ENCODE assay signal across 25 mouse cellular contexts in genomic region chr8:71297439-71297838, GRCm38 (mm10). TPM values are rescaled to one million over a fixed set of nuclear protein-coding genes. Genes with fewer than 3 reads are reported as not detected.
DNase-seq lines count a peak whose midpoint lies in the region; ATAC-seq and TF ChIP-seq lines count a peak whose summit lies in the region.
"Had no signal": no experiment of that assay in that cellular context is flagged by ENCODE, and none has a peak within 500 bp of the region (broad histone marks: within the 10 kb centered on the region; RNA-seq: fewer than 3 reads in every experiment).

No protein-coding gene starts in this region.

- ATAC-seq in liver, postnatal 0 days = no peak
- no peak for ATAC-seq in liver, embryonic 12.5 days
- ATAC-seq: activated CD4-positive, CD25-positive, alpha-beta regulatory T cell, adult 4 months; CD4-positive, CD25-positive, alpha-beta regulatory T cell, adult 4 months; forebrain, embryonic 13.5 days; forebrain, embryonic 16.5 days; hindbrain, postnatal 0 days; inflammation-experienced regulatory T-cells, adult 6 months; intestine, embryonic 16.5 days had no signal

- TF ChIP-seq EP300 in heart, adult 2 months (IDR thresholded peaks at IDR 0.05; ENCODE audit: insufficient read depth, low read depth, low read length) = no peak
- no peak for TF ChIP-seq EP300 in liver, postnatal 0 days (IDR thresholded peaks at IDR 0.05; ENCODE audit: low read depth)
- TF ChIP-seq EP300 in CH12.LX (IDR thresholded peaks at IDR 0.05; ENCODE audit: low read length) = no peak

- TF ChIP-seq RAD21 in CH12.LX (IDR thresholded peaks at IDR 0.05; ENCODE audit: low read depth, low read length) = no peak

- no peak overlapping the region for H3K4me3 ChIP-seq in heart, adult 2 months
- no peak overlapping the region for H3K4me3 ChIP-seq in liver, postnatal 0 days (ENCODE audit: low read depth, low read length)
- H3K4me3 ChIP-seq in liver, embryonic 12.5 days = no peak overlapping the region
- no peak overlapping the region for H3K4me3 ChIP-seq in CH12.LX (replicated peaks in 1 of 3; ENCODE audit: low read depth in 2 of 3, low read length in 2 of 3, poor library complexity in 1 of 3)
- H3K4me3 ChIP-seq in brown adipose tissue, adult 24 weeks (ENCODE audit: insufficient read depth, low read depth, low read length) = no peak overlapping the region
- H3K4me3 ChIP-seq: forebrain, embryonic 10.5 days; forebrain, embryonic 13.5 days; heart, embryonic 12.5 days; heart, embryonic 15.5 days had no signal

- TF ChIP-seq CTCF in heart, adult 2 months (IDR thresholded peaks at IDR 0.05) = no peak
- no peak for TF ChIP-seq CTCF in liver, postnatal 0 days (IDR thresholded peaks at IDR 0.05; ENCODE audit: low read depth)
- TF ChIP-seq CTCF in CH12.LX (conservative IDR thresholded peaks at IDR 0.05 in 1 of 2, IDR thresholded peaks at IDR 0.05 in 1 of 2; ENCODE audit: low read depth in 2 of 2, low read length in 2 of 2) = no peak

- intact Hi-C loops in heart, adult 2 months (cut with DNase I) = no loop called here
- intact Hi-C loops in left cerebral cortex, postnatal 10 days (cut with DNase I) = no loop called here

- in situ Hi-C loops in CH12.LX (cut with MboI; ENCODE audit: low pct_ligation_motif_present, low pct_unique_long_range_greater_than_20kb, low sequenced_read_pairs) = no loop called here

- no peak for TF ChIP-seq POLR2A in heart, adult 2 months (IDR thresholded peaks at IDR 0.05; ENCODE audit: insufficient read depth, low read depth, low read length)
- TF ChIP-seq POLR2A in CH12.LX (IDR thresholded peaks at IDR 0.05; ENCODE audit: low read depth, low read length) = no peak

- H3K9ac ChIP-seq in heart, adult 2 months (ENCODE audit: low read depth, low read length) = no peak overlapping the region
- H3K9ac ChIP-seq in liver, postnatal 0 days (replicated peaks) = no peak overlapping the region
- no peak overlapping the region for H3K9ac ChIP-seq in liver, embryonic 12.5 days
- no peak overlapping the region for H3K9ac ChIP-seq in CH12.LX (ENCODE audit: insufficient read depth, low read depth)
- H3K9ac ChIP-seq: forebrain, embryonic 13.5 days; heart, embryonic 12.5 days; heart, embryonic 15.5 days; hindbrain, embryonic 14.5 days had no signal

- H3K27ac ChIP-seq in heart, adult 2 months = peak overlapping the region; percentile 64
- peak overlapping the region; percentile 81; the same call in 1 of the 2 replicates for H3K27ac ChIP-seq in liver, postnatal 0 days (ENCODE audit: low read depth)
- no peak overlapping the region for H3K27ac ChIP-seq in liver, embryonic 12.5 days
- H3K27ac ChIP-seq in CH12.LX (ENCODE audit: insufficient read depth, low read depth) = peak overlapping the region; percentile 92
- H3K27ac ChIP-seq in brown adipose tissue, adult 24 weeks (replicated peaks; ENCODE audit: low read depth, low read length) = peak overlapping the region; percentile 69
- H3K27ac ChIP-seq: forebrain, embryonic 10.5 days; forebrain, embryonic 13.5 days; hindbrain, embryonic 14.5 days; hindbrain, postnatal 0 days had no signal

- no peak for DNase-seq in heart, adult 2 months
- no peak for DNase-seq in heart, adult 8-10 months (ENCODE audit: low spot score)
- no peak for DNase-seq in liver, postnatal 0 days
- peak; percentile 29 for DNase-seq in CH12.LX (ENCODE audit: extremely low read depth)
- no peak for DNase-seq in adrenal gland, adult 18-20 months (ENCODE audit: low spot score in 2 of 2)
- DNase-seq in left cerebral cortex, postnatal 10 days (ENCODE audit: extremely low spot score in 1 of 2, low spot score in 2 of 2) = no peak
- DNase-seq: adrenal gland, postnatal 10 days; adrenal gland, postnatal 36 days; cerebellum, adult 18-20 months; cerebellum, adult 9-10 months; cerebellum, postnatal 14 days; gastrocnemius, postnatal 14 days had no signal

- peaks cover 6% of the 10 kb centered on the region for H3K79me2 ChIP-seq in heart, adult 2 months (replicated peaks; ENCODE audit: control insufficient read depth, insufficient read depth, low read length)
- H3K79me2 ChIP-seq in CH12.LX (replicated peaks; ENCODE audit: control insufficient read depth, extremely low read depth, insufficient read depth, poor library complexity, severe bottlenecking) = no peaks in the 10 kb centered on the region

- no peaks in the 10 kb centered on the region for H3K27me3 ChIP-seq in heart, adult 2 months (ENCODE audit: control insufficient read depth, insufficient read depth, low read length)
- no peaks in the 10 kb centered on the region for H3K27me3 ChIP-seq in liver, postnatal 0 days (ENCODE audit: insufficient read depth, low read length)
- no peaks in the 10 kb centered on the region for H3K27me3 ChIP-seq in liver, embryonic 12.5 days (replicated peaks)
- H3K27me3 ChIP-seq in CH12.LX (replicated peaks) = no peaks in the 10 kb centered on the region
- H3K27me3 ChIP-seq: forebrain, embryonic 13.5 days; heart, embryonic 12.5 days; heart, embryonic 15.5 days had no signal

- H3K36me3 ChIP-seq in heart, adult 2 months (ENCODE audit: control insufficient read depth, insufficient read depth, low read length) = no peaks in the 10 kb centered on the region
- peaks cover 6% of the 10 kb centered on the region for H3K36me3 ChIP-seq in liver, postnatal 0 days (replicated peaks; ENCODE audit: insufficient read depth, low read length)
- H3K36me3 ChIP-seq in liver, embryonic 12.5 days = peaks cover 63% of the 10 kb centered on the region
- peaks cover 13 to 65% of the 10 kb centered on the region in 2 experiments for H3K36me3 ChIP-seq in CH12.LX (replicated peaks in 1 of 2; ENCODE audit: control insufficient read depth in 1 of 2, insufficient read depth in 1 of 2, low read length in 1 of 2)

- 92% methylated on average over 1 of the region's 1 CpGs for WGBS in heart, adult 2 months
- 71% methylated on average over 1 of the region's 1 CpGs for WGBS in liver, postnatal 0 days (ENCODE audit: insufficient replicate concordance)
- WGBS in liver, embryonic 12.5 days (ENCODE audit: insufficient replicate concordance) = 80% methylated on average over 1 of the region's 1 CpGs

- no peak overlapping the region for H3K4me2 ChIP-seq in liver, postnatal 0 days (ENCODE audit: low read depth, low read length)
- no peak overlapping the region for H3K4me2 ChIP-seq in liver, embryonic 12.5 days
- no peak overlapping the region for H3K4me2 ChIP-seq in CH12.LX (ENCODE audit: insufficient read depth, low read depth, poor library complexity, severe bottlenecking)
- H3K4me2 ChIP-seq: forebrain, embryonic 13.5 days; heart, embryonic 12.5 days; heart, embryonic 15.5 days; hindbrain, embryonic 14.5 days had no signal

- H3K4me1 ChIP-seq in heart, adult 2 months (ENCODE audit: control insufficient read depth, insufficient read depth, low read length) = peaks cover 14% of the 10 kb centered on the region
- peaks cover 18% of the 10 kb centered on the region for H3K4me1 ChIP-seq in liver, postnatal 0 days (ENCODE audit: insufficient read depth)
- H3K4me1 ChIP-seq in liver, embryonic 12.5 days = peaks cover 11% of the 10 kb centered on the region
- H3K4me1 ChIP-seq in CH12.LX (ENCODE audit: control insufficient read depth in 1 of 2, insufficient read depth in 2 of 2) = peaks cover 29 to 68% of the 10 kb centered on the region in 2 experiments
- H3K4me1 ChIP-seq in brown adipose tissue, adult 24 weeks (ENCODE audit: control insufficient read depth, insufficient read depth, insufficient read length, low read length) = peaks cover 13% of the 10 kb centered on the region; the same call in 1 of the 2 replicates
- H3K4me1 ChIP-seq: forebrain, embryonic 10.5 days; forebrain, embryonic 13.5 days had no signal

- 0 out of 2 replicates have a peak, but pooled peaks cover 2% of the 10 kb centered on the region for H3K9me3 ChIP-seq in liver, postnatal 0 days (ENCODE audit: low read length)
- no peaks in the 10 kb centered on the region for H3K9me3 ChIP-seq in liver, embryonic 12.5 days (replicated peaks)
- H3K9me3 ChIP-seq in CH12.LX (replicated peaks; ENCODE audit: low read length) = peaks cover 7% of the 10 kb centered on the region
- H3K9me3 ChIP-seq: heart, embryonic 15.5 days had no signal

- dilution Hi-C loops in CH12.LX (cut with MboI; ENCODE audit: extremely low pct_ligation_motif_present, extremely low pct_unique_long_range_greater_than_20kb, low sequenced_read_pairs) = no loop called here

TF ChIP-seq in CH12.LX, 34 proteins besides CTCF, POLR2A, EP300 and RAD21 (continues in another document):
- TF ChIP-seq USF1 (IDR thresholded peaks at IDR 0.05; ENCODE audit: low read depth, low read length) (no peak), ETS1 (conservative IDR thresholded peaks at IDR 0.05; ENCODE audit: low read depth, low read length) (peak; percentile 61), MAFK (IDR thresholded peaks at IDR 0.05; ENCODE audit: insufficient replicate concordance, low read length) (no peak), ZC3H11A (IDR thresholded peaks at IDR 0.05; ENCODE audit: low read depth, low read length) (no peak), MYC (IDR thresholded peaks at IDR 0.05; ENCODE audit: low read depth, low read length) (peak; percentile 71), GABPA (IDR thresholded peaks at IDR 0.05; ENCODE audit: insufficient replicate concordance, low read depth, low read length) (no peak)

RNA-seq across cellular contexts. Expression of gene Haus8, which starts 24.7 kb away (rescaled TPM):
- 10 to 100 TPM; 24.2 to 29.0 TPM for total RNA-seq in heart, adult 2 months (2021)
- polyA plus RNA-seq in heart, adult 2 months (2012; rRNA removed) = 11.9 and 12.1 TPM in 2 replicates
- 10 to 100 TPM; 21.9 to 30.3 (median 26.9) TPM for total RNA-seq in heart, adult 8-10 months (2022)
- polyA plus RNA-seq in liver, postnatal 0 days (2015; fragmentation: Nextera tagmentation; extraction: Ambion mirVana) = 16.5 and 18.6 TPM in 2 replicates
- 60.1 and 62.8 TPM in 2 replicates for polyA plus RNA-seq in liver, embryonic 12.5 days (2016; fragmentation: Nextera tagmentation; extraction: Ambion mirVana)
- total RNA-seq in CH12.LX (2012; rRNA removed) (25.1 and 33.7 TPM in 2 replicates), CH12.LX (2014; rRNA removed) (21.0 and 25.2 TPM in 2 replicates)
- polyA plus RNA-seq in CH12.LX (2012; ENCODE audit: insufficient read length, low read depth) = 30.3 and 40.5 TPM in 2 replicates
- 2.8 and 5.3 TPM in 2 replicates for polyA plus RNA-seq in brown adipose tissue, adult 24 weeks (2012; ENCODE audit: insufficient read depth, insufficient read length, missing spikeins)
- 10 to 100 TPM; 11.1 to 12.8 TPM for total RNA-seq in adrenal gland, adult 18-20 months (2021)
- total RNA-seq in left cerebral cortex, postnatal 10 days (2021) = 10 to 100 TPM; 14.5 to 19.6 TPM

RNA-seq across cellular contexts. Expression of gene Myo9b, which starts 24.9 kb away (rescaled TPM):
- total RNA-seq in heart, adult 2 months (2021) = 10 to 100 TPM; 20.1 to 22.8 TPM
- polyA plus RNA-seq in heart, adult 2 months (2012; rRNA removed) = 15.0 and 15.9 TPM in 2 replicates
- total RNA-seq in heart, adult 8-10 months (2022) = 10 to 100 TPM; 22.8 to 27.1 (median 24.2) TPM
- polyA plus RNA-seq in liver, postnatal 0 days (2015; fragmentation: Nextera tagmentation; extraction: Ambion mirVana) = 3.8 and 5.1 TPM in 2 replicates
- polyA plus RNA-seq in liver, embryonic 12.5 days (2016; fragmentation: Nextera tagmentation; extraction: Ambion mirVana) = 13.5 and 13.8 TPM in 2 replicates
- 26.1 and 29.0 TPM in 2 replicates for total RNA-seq in CH12.LX (2012; rRNA removed)
- total RNA-seq in CH12.LX (2014; rRNA removed) = 14.2 and 15.3 TPM in 2 replicates
- polyA plus RNA-seq in CH12.LX (2012; ENCODE audit: insufficient read length, low read depth) = 31.5 and 36.2 TPM in 2 replicates
- 10.3 and 14.4 TPM in 2 replicates for polyA plus RNA-seq in brown adipose tissue, adult 24 weeks (2012; ENCODE audit: insufficient read depth, insufficient read length, missing spikeins)
- total RNA-seq in adrenal gland, adult 18-20 months (2021) = 10 to 100 TPM; 32.3 to 33.9 TPM
- 10 to 100 TPM; 30.5 to 30.6 TPM for total RNA-seq in left cerebral cortex, postnatal 10 days (2021)
